Mouse (Mus musculus) retina, postnatal 1 day (tissue): ENCODE measurements around the gene Agtrap.
"Not testable (repeated sequence)": the region's sequence is repeated elsewhere in the genome, so short reads cannot be mapped to it uniquely, and the experiment has no call there.

Experiments used
- DNase-seq: peaks from one replicate; pipeline ENCODE4 v3.0.0-alpha.2; 2012

Gene Agtrap

DNA sequence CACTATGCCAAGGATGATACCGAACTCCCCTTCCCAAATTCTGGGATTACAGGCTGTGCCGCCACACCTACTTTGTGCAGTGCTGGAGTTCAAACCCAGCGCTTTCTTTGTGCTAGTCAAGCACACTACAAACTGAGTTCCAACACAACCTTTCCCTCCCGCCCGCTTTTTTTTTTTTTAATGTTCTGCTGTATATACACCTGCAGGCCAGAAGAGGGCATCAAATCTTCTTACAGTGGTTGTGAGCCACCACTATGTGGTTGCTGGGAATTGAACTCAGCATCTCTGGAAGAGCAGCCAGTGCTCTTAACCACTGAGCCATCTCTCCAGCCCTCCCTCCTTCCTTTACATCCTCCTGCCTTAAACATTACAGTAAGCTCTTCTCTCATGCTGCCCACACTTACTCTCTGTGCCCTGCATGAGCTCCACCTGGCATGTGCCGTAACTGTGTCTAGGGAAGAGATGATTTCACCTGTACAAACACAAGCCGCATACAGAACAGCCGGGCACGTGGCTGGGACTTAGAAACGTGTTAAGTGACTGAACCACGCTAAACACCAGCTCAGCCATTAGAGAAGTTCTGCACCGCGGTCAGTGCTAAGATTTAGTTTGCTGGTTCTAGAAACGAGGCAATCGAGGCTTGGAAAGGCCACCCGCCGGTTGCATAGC lies 13.2 kb downstream of the Agtrap start:
- DNase-seq, result peak; percentile 65

DNA sequence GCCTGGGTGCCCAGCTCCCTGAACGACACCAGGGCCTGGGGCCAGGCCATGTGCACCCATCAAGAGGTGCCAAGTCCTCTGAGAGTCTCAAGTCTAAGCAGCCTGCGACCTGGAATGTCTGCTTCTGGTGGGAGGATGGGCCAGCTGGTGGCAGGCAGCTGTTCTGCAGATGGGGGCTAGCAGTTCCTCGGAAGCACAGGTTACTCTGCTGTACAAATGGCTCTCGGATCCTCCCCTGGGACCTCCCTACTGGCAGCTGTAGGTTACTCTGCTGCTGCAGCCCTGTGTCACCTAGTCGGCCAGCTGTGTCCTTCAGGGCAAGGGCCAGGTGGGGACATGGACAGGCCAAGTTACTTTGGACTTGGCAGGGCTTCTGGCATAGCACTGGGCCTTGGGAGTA lies 16.3 kb downstream of the Agtrap start:
- no peak for DNase-seq

DNA sequence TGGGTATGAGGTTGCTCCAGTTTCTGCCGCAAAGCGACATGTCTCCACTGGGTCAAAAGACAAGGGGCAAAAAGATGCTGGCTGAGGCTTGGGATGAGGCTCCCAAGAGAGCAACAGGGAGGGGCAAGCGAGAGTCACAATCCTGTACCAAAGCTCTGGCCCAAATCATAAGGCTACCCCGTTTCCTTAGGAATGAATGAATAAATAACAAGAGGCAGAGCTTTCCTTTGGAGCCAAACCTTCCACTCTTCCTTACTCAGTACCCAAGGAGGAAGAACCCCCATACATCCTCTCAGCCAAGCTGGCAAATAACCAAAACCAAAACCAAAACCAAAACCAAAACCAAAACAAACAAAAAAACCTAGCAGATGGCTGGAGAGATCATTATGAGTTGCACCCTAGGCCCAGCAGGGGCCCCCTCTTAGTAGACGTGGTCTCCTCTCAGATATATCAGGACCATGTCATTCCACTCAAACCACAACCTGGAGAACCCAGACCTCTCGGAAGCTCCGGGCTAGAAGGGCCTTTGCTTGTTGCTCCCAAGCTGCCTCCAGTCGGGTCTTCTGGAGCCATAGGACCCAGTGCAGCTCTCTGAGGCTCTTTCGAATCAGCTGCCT lies 18.1 kb downstream of the Agtrap start:
- DNase-seq, result no peak

DNA sequence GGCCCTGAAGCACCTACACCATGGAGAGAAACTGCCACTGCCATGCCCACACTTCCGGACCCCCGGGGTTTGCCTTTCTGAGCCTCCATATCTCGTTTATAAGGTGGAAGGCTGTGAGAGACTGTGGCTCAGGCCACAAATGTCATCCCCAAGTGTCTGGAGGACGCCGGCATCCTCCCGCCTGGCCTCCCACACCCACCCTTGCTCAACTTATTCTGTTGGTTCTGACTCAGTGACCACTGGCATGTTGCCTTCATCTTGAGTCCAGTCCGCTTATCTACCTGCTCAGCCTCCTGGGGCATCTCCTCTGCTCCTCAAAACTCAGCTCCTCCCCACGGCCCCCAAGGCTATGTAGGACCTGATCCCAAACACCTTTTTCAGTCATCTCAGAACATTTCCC lies 20.5 kb downstream of the Agtrap start:
- DNase-seq, result no peak

DNA sequence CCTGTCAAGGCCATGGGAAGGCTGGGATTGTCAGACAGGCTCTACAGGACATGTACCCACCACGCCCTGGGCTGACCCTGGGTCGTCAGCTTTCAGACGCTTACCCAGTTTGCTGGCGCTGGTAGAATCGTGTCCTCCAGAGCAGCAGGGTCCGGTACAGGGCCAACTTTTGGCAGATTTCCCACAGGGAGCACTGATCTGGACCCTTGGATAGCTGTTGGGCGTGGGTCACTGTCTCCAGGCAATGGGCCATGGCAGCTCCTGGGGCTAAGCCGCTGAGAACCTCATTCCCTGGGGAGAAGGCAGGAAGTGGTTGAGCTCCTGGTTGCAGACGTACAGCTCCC lies 21.5 kb downstream of the Agtrap start:
- DNase-seq, result no peak

DNA sequence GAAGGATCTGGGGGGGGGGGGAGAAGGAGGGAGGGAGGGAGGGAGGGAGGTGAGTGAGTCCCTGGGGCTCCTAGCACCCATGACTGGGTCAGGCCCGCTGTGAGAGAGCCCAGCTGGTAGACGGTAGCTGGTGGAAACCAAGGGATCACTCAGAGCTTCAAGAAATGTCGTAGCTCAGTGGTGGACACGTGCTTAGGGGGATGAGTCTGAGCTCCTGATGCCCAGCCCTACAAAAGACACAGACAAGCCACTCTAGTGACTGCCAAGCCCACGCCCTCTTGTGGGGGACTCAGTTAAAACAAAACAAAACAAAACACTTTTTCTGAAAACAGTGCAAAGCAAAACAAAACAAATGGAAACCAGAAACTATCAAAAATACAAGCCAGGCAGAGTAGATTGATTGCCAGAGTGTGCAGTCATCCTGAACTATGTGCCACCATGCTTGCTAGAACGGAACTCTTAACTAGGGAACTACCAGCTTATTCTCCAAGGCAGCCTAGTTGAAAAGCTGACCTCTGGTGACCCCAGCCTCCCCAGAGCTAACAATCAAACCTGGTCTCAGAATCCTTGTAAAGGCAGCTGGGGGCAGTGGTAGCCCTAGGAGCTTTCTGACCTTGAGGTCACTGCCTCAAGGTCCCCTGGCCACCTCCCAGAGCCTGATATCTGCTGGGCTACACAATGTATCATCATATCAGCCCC lies 22.0 kb downstream of the Agtrap start:
- peak; percentile 58 for DNase-seq

DNA sequence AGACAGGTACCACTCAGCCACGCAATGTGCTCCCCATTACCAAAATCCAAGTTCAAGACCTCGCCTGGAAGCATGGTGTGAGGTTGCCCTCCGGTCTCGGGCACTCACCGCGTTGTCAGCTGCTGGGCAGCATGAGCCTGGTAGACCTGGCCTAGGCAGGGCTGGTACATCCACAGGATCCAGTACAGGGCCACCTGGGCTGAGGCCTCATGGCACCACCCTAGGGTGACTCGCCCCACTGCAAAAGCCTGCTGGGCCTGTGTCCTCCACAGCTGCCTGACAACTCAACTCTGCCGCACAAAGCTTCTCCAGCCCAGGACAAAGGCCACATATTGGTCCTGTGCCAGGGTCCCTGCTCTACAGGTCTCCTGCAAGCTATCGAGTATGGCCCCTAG lies 26.7 kb downstream of the Agtrap start:
- no peak for DNase-seq

DNA sequence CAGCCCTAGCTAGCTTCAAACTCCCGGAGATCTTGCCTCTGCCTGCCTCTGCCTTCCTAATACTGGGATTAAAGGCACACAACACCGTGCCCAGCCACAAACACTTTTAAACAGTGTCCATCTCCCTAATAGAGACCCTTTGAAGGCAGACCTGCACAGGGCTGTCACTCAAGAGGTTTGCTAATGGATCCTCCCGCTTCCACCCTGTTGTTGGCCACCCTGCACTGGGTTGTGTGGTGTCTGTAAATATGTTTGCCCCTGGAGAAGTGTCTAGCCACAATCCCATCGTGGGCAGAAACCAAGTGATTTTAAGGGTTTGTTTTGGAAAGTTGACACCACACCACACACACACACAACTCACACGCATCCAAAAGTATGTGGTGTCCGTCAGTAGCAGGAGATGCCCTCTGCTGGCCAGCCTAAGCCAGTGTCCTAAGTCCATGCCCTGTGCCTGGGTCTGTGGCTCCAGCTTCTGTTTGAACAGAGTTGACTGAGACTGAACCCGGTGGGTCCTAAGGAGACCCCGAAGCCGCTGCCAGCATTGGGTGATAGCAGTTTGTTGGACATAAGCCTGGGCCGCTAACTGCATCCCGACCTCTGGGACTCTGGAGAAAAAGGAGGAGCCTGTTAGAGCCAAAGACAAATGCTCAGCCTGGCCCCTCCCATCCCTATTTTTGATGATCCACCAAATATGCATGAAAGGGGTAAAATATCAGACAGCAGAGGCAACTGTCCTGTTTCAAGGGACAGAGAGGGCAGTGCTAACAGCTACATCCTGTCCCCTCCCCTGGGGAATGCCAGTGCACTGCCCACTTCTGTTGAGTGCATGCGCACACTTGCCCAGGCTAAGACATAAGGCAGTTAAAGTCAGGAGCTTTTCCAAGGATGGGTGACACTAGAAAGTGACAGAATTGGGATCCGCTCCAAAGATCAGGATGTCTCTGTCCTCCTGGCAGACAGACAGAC lies 27.4 kb downstream of the Agtrap start:
- DNase-seq, result peak; percentile 59

DNA sequence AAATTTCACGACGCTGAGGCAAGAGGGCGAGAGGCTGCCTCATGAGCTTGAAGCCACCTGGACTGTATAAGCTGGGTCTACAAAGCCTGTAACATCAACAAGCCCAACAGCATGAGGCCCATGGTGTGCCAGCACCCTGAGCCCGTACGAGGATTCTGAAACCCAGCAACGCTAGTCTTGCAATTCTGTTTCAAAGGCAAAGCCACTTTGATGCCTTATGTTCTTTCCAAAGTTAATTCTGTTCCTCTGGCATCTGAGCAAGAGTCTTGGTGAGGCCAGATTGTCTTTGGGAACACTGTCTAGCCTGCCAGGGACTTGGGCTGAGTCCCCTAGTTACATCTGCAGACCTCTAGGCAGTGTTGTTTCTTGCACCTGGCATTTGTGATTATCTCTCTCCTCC lies 28.8 kb downstream of the Agtrap start:
- no peak for DNase-seq

DNA sequence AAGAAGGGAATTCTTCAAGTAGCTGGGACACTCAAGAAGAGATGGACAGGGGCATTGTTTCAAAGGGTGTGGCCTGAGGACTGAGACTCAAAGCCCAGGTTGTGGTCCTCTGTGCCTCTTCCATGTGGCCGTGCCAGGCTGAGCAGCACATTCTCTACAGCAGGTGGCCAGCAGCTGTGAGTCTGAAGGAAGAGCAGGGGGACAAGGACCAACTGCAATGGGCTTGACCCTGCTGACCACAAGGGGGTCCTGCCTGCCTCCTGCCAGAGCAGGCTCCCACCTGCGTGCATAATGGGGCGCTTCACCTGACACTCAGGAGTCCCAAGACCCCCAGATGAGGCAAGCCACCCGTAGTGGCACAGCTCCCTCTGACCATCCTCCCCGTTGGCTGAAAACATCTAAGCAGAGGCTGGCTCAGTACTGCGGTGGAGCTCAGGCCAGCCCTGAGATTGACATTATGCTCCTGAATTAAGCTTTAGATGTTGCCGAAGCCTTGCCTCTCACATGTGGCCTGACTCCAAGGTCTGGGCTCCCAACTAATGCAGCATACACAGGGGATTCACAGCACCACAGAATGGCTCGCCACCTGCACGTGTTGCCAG lies 29.5 kb downstream of the Agtrap start:
- DNase-seq, result no peak

DNA sequence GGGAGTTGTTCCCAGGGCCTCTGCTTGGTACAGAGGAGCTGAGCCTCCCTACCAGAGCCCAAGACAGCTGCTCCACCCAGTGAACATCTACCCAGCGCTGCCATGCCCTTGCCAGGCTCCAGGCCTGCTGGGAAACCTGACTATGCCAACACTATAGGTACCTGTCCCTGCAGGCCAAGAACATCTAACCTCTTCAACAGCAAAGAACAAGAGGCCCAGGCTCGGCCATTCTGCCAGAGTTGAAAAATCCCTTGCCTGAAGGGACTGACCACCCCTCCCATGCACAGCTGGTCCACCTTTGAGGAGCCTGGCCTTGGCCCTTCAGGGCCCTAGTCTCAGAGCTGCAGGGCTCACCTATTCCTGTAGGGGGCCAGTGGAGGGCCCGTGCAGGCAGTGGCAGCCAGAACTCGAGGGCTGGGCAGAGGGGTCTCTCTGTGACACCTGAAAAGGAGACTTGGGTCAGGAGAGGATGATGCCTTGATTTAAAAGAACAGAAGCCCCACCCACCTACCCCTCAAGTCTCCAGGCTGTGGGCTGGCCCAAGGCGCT lies 30.1 kb downstream of the Agtrap start:
- DNase-seq, result no peak

DNA sequence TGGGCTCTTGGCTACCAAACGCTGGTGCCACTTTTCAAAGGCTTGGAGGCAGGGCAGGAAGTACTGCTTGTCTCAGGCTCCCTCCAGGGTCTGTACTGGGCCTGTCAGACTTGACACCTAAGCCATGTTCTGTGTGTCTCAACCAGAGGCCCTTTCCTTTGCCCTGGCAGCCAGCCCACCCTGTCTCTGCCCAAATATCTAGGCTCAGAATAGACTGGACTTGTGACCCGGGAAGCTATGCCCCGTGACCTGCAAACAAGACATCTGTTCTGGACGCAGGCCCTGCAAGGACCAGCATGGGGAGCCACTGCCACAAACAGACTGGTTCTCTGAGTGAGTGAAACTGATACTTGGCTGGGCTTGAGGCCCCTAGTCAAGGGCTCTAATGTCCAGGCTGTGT lies 31.0 kb downstream of the Agtrap start:
- DNase-seq, result no peak

DNA sequence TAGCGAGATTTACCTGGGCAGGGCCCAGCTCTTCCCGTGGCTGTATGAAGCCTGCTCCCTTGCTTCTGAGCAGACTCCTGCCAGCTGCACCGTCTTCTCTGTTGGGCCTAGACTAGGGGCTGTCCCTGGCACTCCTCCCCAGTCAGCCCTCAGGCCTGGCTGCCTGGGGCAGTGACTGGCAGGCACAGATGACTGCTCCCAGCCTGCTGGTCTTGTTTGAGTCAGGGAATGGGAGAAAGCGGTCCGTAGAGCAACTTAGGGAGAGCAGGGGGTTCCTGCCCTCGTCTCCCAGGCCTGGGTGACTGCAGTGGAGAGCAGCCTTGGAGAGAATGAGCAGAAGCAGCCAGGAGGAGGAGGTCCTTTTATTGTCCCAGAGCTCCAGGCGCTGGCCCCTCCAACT lies 31.6 kb downstream of the Agtrap start:
- DNase-seq, result no peak

DNA sequence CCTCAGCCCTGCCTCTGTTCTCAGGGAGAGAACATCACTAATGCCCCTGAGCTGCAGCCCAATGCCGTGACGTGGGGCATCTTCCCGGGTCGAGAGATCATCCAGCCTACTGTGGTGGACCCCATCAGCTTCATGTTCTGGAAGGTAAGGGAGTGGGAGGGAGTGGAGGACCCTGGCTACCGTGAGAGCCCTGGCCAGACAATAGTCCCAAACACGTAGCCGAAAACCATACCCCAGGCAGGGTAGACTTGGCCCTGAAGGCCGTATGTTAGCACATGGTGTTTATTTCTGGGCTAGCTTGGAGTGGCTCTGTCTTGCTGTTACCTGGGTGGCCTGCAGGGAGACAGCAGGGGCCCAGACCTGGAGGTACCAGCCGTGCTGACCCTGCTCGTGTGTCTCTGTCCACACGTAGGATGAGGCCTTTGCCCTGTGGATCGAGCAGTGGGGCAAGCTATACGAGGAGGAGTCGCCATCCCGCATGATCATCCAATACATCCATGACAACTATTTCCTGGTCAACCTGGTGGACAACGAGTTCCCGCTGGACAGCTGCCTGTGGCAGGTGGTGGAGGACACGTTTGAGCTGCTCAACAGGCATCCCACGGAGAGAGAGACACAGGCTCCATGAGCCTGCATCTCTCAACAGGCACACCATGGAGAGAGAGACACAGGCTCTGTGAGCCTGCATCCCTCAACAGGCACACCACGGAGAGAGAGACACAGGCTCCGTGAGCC lies 32.7 kb downstream of the Agtrap start:
- no peak for DNase-seq

DNA sequence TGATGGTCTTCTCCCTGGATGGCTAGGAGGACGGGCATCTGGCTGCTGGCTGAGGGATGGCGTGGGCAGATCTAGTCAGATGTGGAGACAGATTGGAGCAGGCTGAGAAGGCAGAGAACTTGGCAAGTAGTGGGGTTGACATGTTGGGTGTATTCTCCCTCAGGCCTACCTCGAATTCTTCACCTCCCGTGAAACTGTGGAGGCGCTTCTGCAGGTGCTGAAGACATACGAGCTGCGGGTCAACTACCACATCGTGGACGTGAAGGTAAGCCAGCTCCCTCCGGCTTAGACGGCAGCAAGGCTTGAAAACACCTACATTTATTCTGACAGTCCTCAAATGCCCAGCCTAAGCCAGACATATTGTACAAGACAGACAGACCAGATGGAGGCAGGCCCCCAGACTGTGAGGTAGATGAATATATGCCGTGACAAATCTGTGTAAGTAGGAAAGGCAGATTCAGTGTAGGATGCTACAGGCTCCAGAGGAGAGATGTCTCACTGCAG lies 34.4 kb downstream of the Agtrap start:
- DNase-seq, result no peak

DNA sequence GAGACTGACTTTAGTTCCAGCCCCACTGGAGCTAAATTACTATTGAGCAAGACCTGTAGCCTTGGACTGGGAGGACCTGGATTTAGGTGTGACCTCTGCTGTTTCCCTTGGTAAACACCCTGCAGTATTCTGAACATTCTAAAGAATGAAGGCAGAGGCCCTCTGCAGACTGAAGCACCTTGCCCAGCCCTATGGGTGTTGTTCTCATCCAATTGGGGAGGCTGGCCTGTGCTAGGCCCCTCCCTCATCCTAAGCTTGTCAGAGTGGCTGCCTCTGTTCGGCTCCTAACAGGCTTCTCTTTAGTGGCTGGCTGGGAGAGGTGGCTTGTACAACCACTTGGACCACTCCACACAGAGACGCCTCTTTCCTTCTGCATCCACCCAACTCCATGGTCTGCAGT lies 34.9 kb downstream of the Agtrap start:
- DNase-seq, result no peak

DNA sequence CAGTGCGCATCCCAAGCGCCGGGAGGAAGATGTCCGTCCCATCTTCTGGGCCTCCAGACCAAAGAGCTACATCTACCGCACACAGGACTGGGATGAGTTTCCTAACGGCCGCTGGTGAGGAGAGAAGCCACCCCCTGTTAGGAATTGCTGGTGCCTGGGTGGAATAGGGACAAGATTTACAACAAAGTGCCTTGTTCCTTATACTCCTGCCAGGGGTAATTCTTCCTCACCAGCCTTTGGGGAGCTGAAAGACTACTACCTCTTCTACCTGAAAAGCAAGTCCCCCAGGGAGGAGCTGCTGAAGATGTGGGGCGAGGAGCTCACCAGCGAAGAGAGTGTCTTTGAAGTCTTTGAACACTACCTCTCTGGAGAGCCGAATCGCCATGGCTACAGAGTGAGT lies 35.9 kb downstream of the Agtrap start:
- DNase-seq, result no peak

DNA sequence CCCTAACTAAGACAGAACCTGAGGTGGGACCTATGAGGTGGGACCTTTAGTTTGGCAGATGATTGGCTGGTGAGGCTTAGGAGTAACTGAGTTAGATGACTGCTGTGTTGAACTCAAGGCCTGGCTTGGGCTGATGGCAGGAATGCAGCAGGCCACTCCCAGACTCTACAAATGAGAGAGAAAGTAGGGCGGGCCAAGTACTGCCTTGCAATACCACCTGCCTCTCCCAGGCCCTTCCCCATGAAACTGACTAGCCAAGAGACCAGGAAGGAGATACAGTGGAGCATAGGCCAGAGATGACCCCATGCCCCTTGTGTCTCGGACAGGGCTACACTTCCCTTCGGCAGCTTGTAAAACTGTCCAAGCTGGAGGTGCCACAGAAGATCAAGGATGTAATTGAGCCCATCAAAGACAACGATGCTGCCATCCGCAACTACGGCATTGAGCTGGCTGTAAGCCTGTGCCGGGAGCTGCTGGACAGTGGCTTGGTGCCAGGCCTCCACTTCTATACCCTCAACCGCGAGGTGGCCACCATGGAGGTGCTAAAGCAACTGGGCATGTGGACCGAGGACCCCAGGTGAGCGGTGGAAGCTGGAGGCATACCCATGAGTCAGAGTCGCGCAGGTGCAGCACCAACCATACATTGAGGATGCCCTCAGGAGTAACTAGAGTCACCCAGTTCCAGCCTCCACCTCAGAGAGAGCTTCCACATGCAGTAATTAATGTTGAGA lies 36.6 kb downstream of the Agtrap start:
- no peak for DNase-seq

DNA sequence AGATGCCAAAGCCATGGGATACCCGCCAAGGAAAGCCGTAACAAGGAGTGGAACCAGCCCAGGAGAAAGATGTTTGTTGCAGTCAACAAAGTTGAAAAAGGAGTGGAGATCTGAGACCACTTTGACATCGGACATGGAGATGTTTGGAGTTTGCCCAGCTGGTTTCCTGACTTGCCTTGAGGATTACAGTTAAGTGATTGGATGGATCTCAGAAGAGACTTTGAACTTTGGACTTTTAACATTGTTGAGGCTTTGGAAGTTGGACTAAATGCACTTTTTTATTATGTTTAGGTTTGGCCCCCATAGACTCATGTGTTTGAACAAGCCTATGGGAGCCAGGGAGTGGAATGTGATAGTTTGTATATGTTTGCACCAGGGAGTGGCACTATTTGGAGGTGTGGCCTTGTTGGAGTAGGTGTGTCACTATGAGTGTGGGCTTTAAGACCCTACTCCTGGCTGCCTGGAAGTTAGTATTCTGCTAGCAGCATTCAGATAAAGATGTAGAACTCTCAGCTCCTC lies 37.4 kb downstream of the Agtrap start:
- not testable (repeated sequence) for DNase-seq

DNA sequence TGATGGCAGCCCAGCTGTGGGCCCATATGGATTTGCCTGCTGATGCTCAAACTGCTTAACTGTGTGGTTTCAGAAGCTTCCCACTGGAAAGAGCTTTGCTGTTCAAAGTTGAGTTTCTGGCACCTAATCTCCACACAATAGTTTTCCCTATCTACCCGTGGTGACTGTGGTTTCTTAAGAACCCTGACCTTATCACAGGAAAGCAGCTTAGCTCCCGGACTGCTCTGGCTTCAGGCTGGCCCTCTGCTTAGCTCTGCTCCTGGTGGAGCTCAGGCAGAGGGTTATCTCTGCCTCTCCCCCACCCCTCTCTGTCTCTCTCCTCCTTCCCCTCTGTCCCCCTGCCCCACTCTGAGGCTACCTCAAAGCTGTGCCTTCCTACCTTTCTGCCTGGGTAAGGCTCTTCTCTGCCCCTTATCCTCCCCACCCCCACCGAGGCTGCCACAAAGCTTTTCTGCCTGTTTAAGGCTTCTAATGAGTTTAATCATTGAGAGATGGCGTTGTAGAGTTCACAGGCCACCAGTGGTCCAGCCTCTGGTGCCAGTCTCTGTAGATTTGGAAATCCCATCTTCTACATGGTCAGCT lies 41.3 kb downstream of the Agtrap start:
- peak; percentile 48 for DNase-seq
